ENCODE assay signal across 8 mouse cellular contexts in the genomic region with DNA sequence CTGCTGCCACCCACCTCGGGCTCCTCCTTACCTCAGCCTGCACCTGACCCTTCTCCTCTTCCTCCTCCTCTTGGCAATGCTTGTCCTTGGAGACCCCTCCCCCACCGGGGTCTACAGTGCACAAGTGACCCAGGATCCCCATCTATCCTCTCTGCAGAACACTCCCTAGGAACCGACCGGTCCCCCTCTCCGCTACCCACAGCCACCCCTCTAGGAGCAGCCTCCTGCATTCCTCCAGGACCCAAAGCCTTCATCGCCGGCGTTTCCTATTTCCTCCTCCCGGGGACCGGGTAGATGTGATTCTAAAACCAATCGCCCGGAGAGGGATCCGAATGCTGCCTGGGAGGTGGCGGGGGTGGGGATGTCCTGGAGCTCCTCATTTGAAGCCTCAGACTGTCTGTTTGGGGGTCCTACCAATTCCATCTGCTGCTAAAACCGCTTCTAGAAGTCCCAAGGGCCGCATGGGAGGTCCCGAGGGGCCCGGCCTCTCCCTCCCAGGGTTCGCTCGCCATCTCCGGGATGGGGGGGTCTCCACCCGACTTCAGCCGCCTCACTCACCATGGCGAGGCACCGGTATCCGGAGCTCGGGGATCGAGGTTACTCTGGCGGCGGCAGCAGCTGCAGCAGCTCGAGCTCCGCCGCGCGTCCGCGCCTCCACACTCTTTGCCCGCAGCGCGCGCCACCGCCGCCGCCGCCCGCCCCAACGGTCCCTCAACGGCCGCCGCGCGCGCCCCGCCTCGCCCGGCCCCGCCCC. TPM values are rescaled to one million over a fixed set of nuclear protein-coding genes. Genes with fewer than 3 reads are reported as not detected.
DNase-seq lines count a peak whose midpoint lies in the region; ATAC-seq and TF ChIP-seq lines count a peak whose summit lies in the region.

No protein-coding gene starts in this region.

- no peaks in the 10 kb centered on the region for H3K9me3 ChIP-seq in forebrain, embryonic 11.5 days (ENCODE audit: control insufficient read depth, low read length)
- no peaks in the 10 kb centered on the region for H3K9me3 ChIP-seq in midbrain, embryonic 12.5 days

- peak overlapping the region; percentile 80 for H3K9ac ChIP-seq in forebrain, embryonic 11.5 days (ENCODE audit: low read length)
- H3K9ac ChIP-seq in midbrain, embryonic 12.5 days (replicated peaks): peak overlapping the region; percentile 99

- 0% methylated on average over 56 of the region's 57 CpGs for WGBS in forebrain, embryonic 11.5 days
- WGBS in midbrain, embryonic 12.5 days: under 1% methylated on average over 29 of the region's 57 CpGs

- intact Hi-C loops in left cerebral cortex, adult 2 months (cut with DNase I): loop anchor here (5.0 to 10.0 kb wide), 2 partner anchors 106 to 979 kb away; partner anchors contain the start of genes Fkrp, Nop53 and Strn4

- peak overlapping the region; percentile 75 for H3K4me2 ChIP-seq in forebrain, embryonic 11.5 days (ENCODE audit: low read depth, low read length, severe bottlenecking)
- H3K4me2 ChIP-seq in midbrain, embryonic 12.5 days (replicated peaks): peak overlapping the region; percentile 83

- ATAC-seq in forebrain, embryonic 11.5 days (replicated peaks; ENCODE audit: low FRiP score): peak; percentile 3; the same call in 1 of the 2 replicates
- ATAC-seq in midbrain, embryonic 12.5 days (ENCODE audit: low FRiP score, low read depth): peak; percentile 8; the same call in 1 of the 2 replicates

- peaks cover 1% of the 10 kb centered on the region; the same call in 1 of the 2 replicates for H3K36me3 ChIP-seq in forebrain, embryonic 11.5 days (ENCODE audit: control insufficient read depth, insufficient read depth, low read length)
- H3K36me3 ChIP-seq in midbrain, embryonic 12.5 days: peaks cover 17% of the 10 kb centered on the region

- H3K4me3 ChIP-seq in left cerebral cortex, adult 2 months: peak overlapping the region; percentile 97
- peak overlapping the region; percentile 91 for H3K4me3 ChIP-seq in brown adipose tissue, adult 24 weeks (ENCODE audit: insufficient read depth, low read depth, low read length)
- peak overlapping the region; percentile 58 for H3K4me3 ChIP-seq in forebrain, embryonic 11.5 days (ENCODE audit: low read depth, low read length)
- peak overlapping the region; percentile 90 for H3K4me3 ChIP-seq in midbrain, embryonic 12.5 days

- no peaks in the 10 kb centered on the region for H3K27me3 ChIP-seq in forebrain, embryonic 11.5 days (ENCODE audit: control insufficient read depth, insufficient read depth, low read length)
- H3K27me3 ChIP-seq in midbrain, embryonic 12.5 days: no peaks in the 10 kb centered on the region

- no peak; the same call in 1 of the 2 replicates for TF ChIP-seq CTCF in left cerebral cortex, adult 2 months (IDR thresholded peaks at IDR 0.05)

- H3K27ac ChIP-seq in left cerebral cortex, adult 2 months: peak overlapping the region; percentile 99
- H3K27ac ChIP-seq in brown adipose tissue, adult 24 weeks (replicated peaks; ENCODE audit: low read depth, low read length): peak overlapping the region; percentile 60
- H3K27ac ChIP-seq in forebrain, embryonic 11.5 days (ENCODE audit: low read depth, low read length): peak overlapping the region; percentile 97
- peak overlapping the region; percentile 94 for H3K27ac ChIP-seq in midbrain, embryonic 12.5 days (replicated peaks)

- peak in 1 of 2 experiments; percentile 30 for DNase-seq in left cerebral cortex, adult 2 months (ENCODE audit: extremely low spot score in 1 of 2, low spot score in 2 of 2)
- DNase-seq in left cerebral cortex, adult 11 months (ENCODE audit: low spot score): no peak
- peak; percentile 70 for DNase-seq in forebrain, embryonic 11.5 days (ENCODE audit: low spot score)
- peak; percentile 46 to 56 for DNase-seq in layer of hippocampus, adult 18-20 months (ENCODE audit: low spot score in 2 of 2)
- DNase-seq in retina, postnatal 1 day: no peak
- no peak for DNase-seq in ovary, postnatal 14 days (ENCODE audit: low spot score)

- H3K4me1 ChIP-seq in brown adipose tissue, adult 24 weeks (ENCODE audit: control insufficient read depth, insufficient read depth, insufficient read length, low read length): peaks cover 7% of the 10 kb centered on the region
- H3K4me1 ChIP-seq in forebrain, embryonic 11.5 days (replicated peaks; ENCODE audit: control insufficient read depth, insufficient read depth, low read length): peaks cover 27% of the 10 kb centered on the region
- peaks cover 42% of the 10 kb centered on the region for H3K4me1 ChIP-seq in midbrain, embryonic 12.5 days

RNA-seq across cellular contexts. Expression of gene Calm3, which starts 0.5 kb away (rescaled TPM):
- 1,000 to 10,000 TPM; 1,732 to 1,834 TPM for total RNA-seq in left cerebral cortex, adult 2 months (2021)
- 210 and 222 TPM in 2 replicates for polyA plus RNA-seq in brown adipose tissue, adult 24 weeks (2012; ENCODE audit: insufficient read depth, insufficient read length, missing spikeins)
- 276 and 285 TPM in 2 replicates for polyA plus RNA-seq in forebrain, embryonic 11.5 days (2014; fragmentation: Nextera tagmentation; extraction: Ambion mirVana)
- total RNA-seq in layer of hippocampus, adult 18-20 months (2021): 1,000 to 10,000 TPM; 2,132 to 2,161 TPM
- 223 and 224 TPM in 2 replicates for polyA plus RNA-seq in midbrain, embryonic 12.5 days (2016; fragmentation: Nextera tagmentation; extraction: Ambion mirVana)

RNA-seq across cellular contexts. Expression of gene Ptgir, which starts 17.2 kb away (rescaled TPM):
- under 1 TPM; 0.11 to 0.21 TPM for total RNA-seq in left cerebral cortex, adult 2 months (2021)
- 1.9 and 2.8 TPM in 2 replicates for polyA plus RNA-seq in brown adipose tissue, adult 24 weeks (2012; ENCODE audit: insufficient read depth, insufficient read length, missing spikeins)
- polyA plus RNA-seq in forebrain, embryonic 11.5 days (2014; fragmentation: Nextera tagmentation; extraction: Ambion mirVana): 0.11 and 0.39 TPM in 2 replicates
- total RNA-seq in layer of hippocampus, adult 18-20 months (2021): under 1 TPM in 1 of 2 experiments, not detected in 1; 0.10 TPM
- 1.1 and 1.2 TPM in 2 replicates for polyA plus RNA-seq in midbrain, embryonic 12.5 days (2016; fragmentation: Nextera tagmentation; extraction: Ambion mirVana)

RNA-seq across cellular contexts. Expression of gene Pnmal2, which starts 21.0 kb away (rescaled TPM):
- total RNA-seq in left cerebral cortex, adult 2 months (2021): 100 to 1,000 TPM; 304 to 311 TPM
- polyA plus RNA-seq in brown adipose tissue, adult 24 weeks (2012; ENCODE audit: insufficient read depth, insufficient read length, missing spikeins): not detected in 2 replicates
- 12.3 and 13.0 TPM in 2 replicates for polyA plus RNA-seq in forebrain, embryonic 11.5 days (2014; fragmentation: Nextera tagmentation; extraction: Ambion mirVana)
- total RNA-seq in layer of hippocampus, adult 18-20 months (2021): 100 to 1,000 TPM; 370 to 415 TPM
- polyA plus RNA-seq in midbrain, embryonic 12.5 days (2016; fragmentation: Nextera tagmentation; extraction: Ambion mirVana): 49.3 and 55.3 TPM in 2 replicates

RNA-seq across cellular contexts. Expression of gene Gng8, which starts 31.9 kb away (rescaled TPM):
- 1 to 10 TPM; 1.8 to 2.7 TPM for total RNA-seq in left cerebral cortex, adult 2 months (2021)
- not detected in 2 replicates for polyA plus RNA-seq in brown adipose tissue, adult 24 weeks (2012; ENCODE audit: insufficient read depth, insufficient read length, missing spikeins)
- polyA plus RNA-seq in forebrain, embryonic 11.5 days (2014; fragmentation: Nextera tagmentation; extraction: Ambion mirVana): 7.3 and 7.4 TPM in 2 replicates
- 1 to 10 TPM; 2.6 to 2.8 TPM for total RNA-seq in layer of hippocampus, adult 18-20 months (2021)
- 12.1 and 26.0 TPM in 2 replicates for polyA plus RNA-seq in midbrain, embryonic 12.5 days (2016; fragmentation: Nextera tagmentation; extraction: Ambion mirVana)

RNA-seq across cellular contexts. Expression of gene Pnmal1, which starts 36.0 kb away (rescaled TPM):
- total RNA-seq in left cerebral cortex, adult 2 months (2021): 100 to 1,000 TPM; 106 to 118 TPM
- not detected in 2 replicates for polyA plus RNA-seq in brown adipose tissue, adult 24 weeks (2012; ENCODE audit: insufficient read depth, insufficient read length, missing spikeins)
- polyA plus RNA-seq in forebrain, embryonic 11.5 days (2014; fragmentation: Nextera tagmentation; extraction: Ambion mirVana): 20.4 and 22.7 TPM in 2 replicates
- total RNA-seq in layer of hippocampus, adult 18-20 months (2021): 100 to 1,000 TPM; 118 to 134 TPM
- polyA plus RNA-seq in midbrain, embryonic 12.5 days (2016; fragmentation: Nextera tagmentation; extraction: Ambion mirVana): 28.8 and 34.8 TPM in 2 replicates

Comparison
In these comparisons a context has a peak if more than half of its experiments do, and no peak if none do; other contexts are left out.
1. DNase-seq: peak in forebrain, embryonic 11.5 days (single experiment) and layer of hippocampus, adult 18-20 months (2 of 2); none in left cerebral cortex, adult 11 months (single experiment), retina, postnatal 1 day (single experiment) and ovary, postnatal 14 days (single experiment).
2. RNA of gene Pnmal2, which starts 21.0 kb away (polyA plus RNA-seq): 49.3 to 55.3 TPM in midbrain, embryonic 12.5 days and 12.3 to 13.0 TPM in forebrain, embryonic 11.5 days; not detected in brown adipose tissue, adult 24 weeks; every median in the first group is over 10 times any median in the second.
3. Peak in every context shown above with its lines, with median percentiles within 50 percentile points of each other: H3K27ac ChIP-seq and H3K4me3 ChIP-seq.